Mouse (Mus musculus): Measurements from ENCODE around the gene 1700001P01Rik. TPM values are rescaled to one million over a fixed set of nuclear protein-coding genes. Genes with fewer than 3 reads are reported as not detected.
A peak's percentile ranks its signal among the peaks of the same experiment; 100 is the strongest.

1700001P01Rik gene
- polyA plus RNA-seq, 1 experiment from 2014 or later: 0.50 TPM

DNA sequence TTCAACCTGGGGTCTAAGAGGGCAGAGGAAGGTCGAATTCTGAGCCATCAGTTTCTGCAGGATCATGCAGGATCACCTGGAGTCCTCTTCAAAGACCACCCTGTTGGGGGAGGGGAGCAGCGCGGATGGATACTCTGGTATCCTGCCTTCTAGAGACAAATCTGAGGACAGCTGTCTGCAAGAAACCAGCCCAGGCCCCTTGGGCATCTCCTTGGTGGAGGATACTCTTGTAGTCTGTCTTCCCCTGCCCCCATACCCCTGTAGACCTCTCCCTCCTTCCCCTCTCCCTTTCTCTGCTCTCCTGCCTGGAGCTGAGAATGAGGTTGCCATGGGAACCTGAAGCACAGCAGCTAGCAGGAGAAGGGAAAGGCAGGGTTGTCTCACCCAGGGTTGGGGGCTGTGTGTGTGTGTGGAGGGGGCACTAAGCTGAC lies 36.8 kb upstream of the 1700001P01Rik start:
- WGBS: 14% methylated on average over 3 of the region's 3 CpGs
- no peak overlapping the region for H3K4me3 ChIP-seq (ENCODE audit: low read depth, low read length)
- H3K4me2 ChIP-seq (ENCODE audit: low read length): peak overlapping the region; percentile 35
- peak overlapping the region; percentile 85 for H3K27ac ChIP-seq (ENCODE audit: low read depth, low read length)
- no peaks in the 10 kb centered on the region for H3K9me3 ChIP-seq (replicated peaks; ENCODE audit: control insufficient read depth, low read length)
- H3K9ac ChIP-seq (ENCODE audit: low read length): peak overlapping the region; percentile 43
- ATAC-seq (peak; percentile 86), DNase-seq (ENCODE audit: low spot score) (peak; percentile 89)
- no peaks in the 10 kb centered on the region for H3K27me3 ChIP-seq (replicated peaks; ENCODE audit: control insufficient read depth, insufficient read depth, low read length)
- H3K4me1 ChIP-seq (ENCODE audit: control insufficient read depth, insufficient read depth, low read length): peaks cover 51% of the 10 kb centered on the region
- H3K36me3 ChIP-seq (ENCODE audit: control insufficient read depth, insufficient read depth, low read length): peaks cover 55% of the 10 kb centered on the region

DNA sequence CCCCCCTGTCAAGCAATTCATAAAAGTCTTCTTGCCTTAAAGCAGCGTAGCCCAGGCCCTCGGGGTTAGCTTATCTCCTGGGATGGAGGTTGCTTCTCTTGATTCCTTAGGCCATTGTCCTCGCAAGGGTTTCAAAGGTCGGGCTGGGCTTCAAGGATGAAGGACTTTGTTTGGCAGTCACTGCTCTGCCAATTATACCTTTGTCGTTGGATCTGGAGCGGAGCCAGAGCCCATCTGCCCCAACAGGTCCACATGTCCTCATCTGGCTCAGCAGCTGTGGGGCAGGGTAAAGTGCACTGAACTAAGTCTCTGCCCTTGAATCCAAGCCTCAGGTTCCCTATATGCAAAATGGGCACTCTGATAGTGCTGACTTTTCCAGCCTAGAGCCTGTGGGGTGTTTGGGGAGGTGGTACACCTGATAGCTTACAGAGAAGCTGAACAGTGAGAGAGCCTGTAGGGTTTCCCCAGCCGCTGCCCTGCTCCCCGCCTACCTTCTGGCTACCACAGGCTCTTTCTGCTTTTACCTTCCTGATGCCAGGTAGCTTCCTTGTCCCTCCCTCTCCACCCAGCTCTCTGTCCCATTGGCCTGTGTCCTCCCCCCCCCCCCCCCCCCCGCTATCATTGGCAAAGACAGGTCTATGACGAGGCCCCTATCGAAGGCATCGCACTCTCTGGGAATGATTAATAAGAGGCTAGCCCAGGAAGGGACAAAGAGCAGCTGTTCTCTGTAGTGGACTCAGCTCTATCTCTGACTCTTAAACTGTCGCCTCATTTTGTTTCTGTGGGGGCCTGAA lies 36.0 kb upstream of the 1700001P01Rik start:
- peaks cover 60% of the 10 kb centered on the region for H3K36me3 ChIP-seq (ENCODE audit: control insufficient read depth, insufficient read depth, low read length)
- DNase-seq (ENCODE audit: low spot score): no peak
- H3K27me3 ChIP-seq (replicated peaks; ENCODE audit: control insufficient read depth, insufficient read depth, low read length): no peaks in the 10 kb centered on the region
- H3K4me3 ChIP-seq (ENCODE audit: low read depth, low read length): no peak overlapping the region
- H3K4me2 ChIP-seq (ENCODE audit: low read length): peak overlapping the region; percentile 35
- no peaks in the 10 kb centered on the region for H3K9me3 ChIP-seq (replicated peaks; ENCODE audit: control insufficient read depth, low read length)
- H3K27ac ChIP-seq (ENCODE audit: low read depth, low read length): peak overlapping the region; percentile 85
- H3K4me1 ChIP-seq (ENCODE audit: control insufficient read depth, insufficient read depth, low read length): peaks cover 52% of the 10 kb centered on the region
- peak overlapping the region; percentile 43 for H3K9ac ChIP-seq (ENCODE audit: low read length)
- 0 out of 2 replicates have a peak, but pooled peaks have one; percentile 7 for ATAC-seq
- WGBS: 27% methylated on average over 12 of the region's 13 CpGs

DNA sequence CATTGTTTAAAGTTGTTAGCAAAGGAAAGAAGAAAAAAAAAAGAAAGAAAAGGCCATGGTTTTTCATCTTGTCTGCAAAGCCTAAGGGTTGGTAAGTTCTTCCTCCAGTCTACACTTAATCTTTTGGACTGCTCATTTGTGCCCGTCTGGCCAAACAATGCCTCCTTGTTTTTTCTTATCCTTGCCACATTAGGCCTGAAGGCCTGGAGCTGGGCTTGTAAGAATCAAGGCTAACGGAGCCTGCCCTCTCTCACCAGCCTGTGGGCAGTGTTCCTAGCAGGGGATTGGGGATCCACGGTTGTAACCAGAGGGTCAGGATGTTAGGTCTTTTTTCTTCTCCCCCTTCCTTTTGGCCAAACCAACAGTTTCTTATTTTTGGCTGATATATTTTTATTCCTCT lies 35.3 kb upstream of the 1700001P01Rik start:
- 1% methylated on average over 3 of the region's 3 CpGs for whole genome bisulfite sequencing

DNA sequence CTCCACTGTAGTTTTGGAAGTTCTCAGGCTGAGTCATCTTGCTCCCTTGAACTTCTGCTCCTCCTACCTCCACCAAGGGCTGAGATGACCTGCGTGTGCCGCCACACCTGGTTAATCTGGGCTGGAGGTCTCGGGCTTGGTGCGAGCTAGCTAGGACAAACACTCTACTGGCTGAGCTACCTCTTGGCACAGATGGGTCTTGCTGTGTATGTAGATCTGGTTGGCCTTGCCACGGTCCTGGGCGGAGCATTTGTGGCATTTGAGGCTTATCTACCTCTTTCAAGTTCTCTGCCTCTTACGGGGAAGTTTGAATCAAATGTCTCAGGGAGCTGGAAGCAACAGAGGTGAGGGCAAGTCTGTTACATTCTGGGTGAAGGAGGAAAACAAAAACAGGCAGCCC lies 34.6 kb upstream of the 1700001P01Rik start:
- WGBS: 79% methylated on average over 7 of the region's 7 CpGs
- DNase-seq (ENCODE audit: low spot score): no peak
- Histone ChIP-seq H3K4me3 (ENCODE audit: low read depth, low read length) (no peak overlapping the region), H3K9me3 (replicated peaks; ENCODE audit: control insufficient read depth, low read length) (no peaks in the 10 kb centered on the region), H3K27ac (ENCODE audit: low read depth, low read length) (no peak overlapping the region), H3K4me2 (ENCODE audit: low read length) (no peak overlapping the region), H3K27me3 (replicated peaks; ENCODE audit: control insufficient read depth, insufficient read depth, low read length) (no peaks in the 10 kb centered on the region), H3K4me1 (ENCODE audit: control insufficient read depth, insufficient read depth, low read length) (peaks cover 65% of the 10 kb centered on the region), H3K9ac (ENCODE audit: low read length) (no peak overlapping the region), H3K36me3 (ENCODE audit: control insufficient read depth, insufficient read depth, low read length) (peaks cover 46% of the 10 kb centered on the region)
- ATAC-seq: no peak

More for the DNA sequence above, 35.3 kb upstream of the 1700001P01Rik start:
- Histone ChIP-seq H3K36me3 (ENCODE audit: control insufficient read depth, insufficient read depth, low read length) (peaks cover 52% of the 10 kb centered on the region), H3K4me1 (ENCODE audit: control insufficient read depth, insufficient read depth, low read length) (peaks cover 59% of the 10 kb centered on the region), H3K4me2 (ENCODE audit: low read length) (no peak overlapping the region), H3K9me3 (replicated peaks; ENCODE audit: control insufficient read depth, low read length) (no peaks in the 10 kb centered on the region), H3K9ac (ENCODE audit: low read length) (peak overlapping the region; percentile 7; the same call in 1 of the 2 replicates), H3K27me3 (replicated peaks; ENCODE audit: control insufficient read depth, insufficient read depth, low read length) (no peaks in the 10 kb centered on the region), H3K4me3 (ENCODE audit: low read depth, low read length) (no peak overlapping the region), H3K27ac (ENCODE audit: low read depth, low read length) (no peak overlapping the region)
- ATAC-seq (no peak), DNase-seq (ENCODE audit: low spot score) (no peak)

DNA sequence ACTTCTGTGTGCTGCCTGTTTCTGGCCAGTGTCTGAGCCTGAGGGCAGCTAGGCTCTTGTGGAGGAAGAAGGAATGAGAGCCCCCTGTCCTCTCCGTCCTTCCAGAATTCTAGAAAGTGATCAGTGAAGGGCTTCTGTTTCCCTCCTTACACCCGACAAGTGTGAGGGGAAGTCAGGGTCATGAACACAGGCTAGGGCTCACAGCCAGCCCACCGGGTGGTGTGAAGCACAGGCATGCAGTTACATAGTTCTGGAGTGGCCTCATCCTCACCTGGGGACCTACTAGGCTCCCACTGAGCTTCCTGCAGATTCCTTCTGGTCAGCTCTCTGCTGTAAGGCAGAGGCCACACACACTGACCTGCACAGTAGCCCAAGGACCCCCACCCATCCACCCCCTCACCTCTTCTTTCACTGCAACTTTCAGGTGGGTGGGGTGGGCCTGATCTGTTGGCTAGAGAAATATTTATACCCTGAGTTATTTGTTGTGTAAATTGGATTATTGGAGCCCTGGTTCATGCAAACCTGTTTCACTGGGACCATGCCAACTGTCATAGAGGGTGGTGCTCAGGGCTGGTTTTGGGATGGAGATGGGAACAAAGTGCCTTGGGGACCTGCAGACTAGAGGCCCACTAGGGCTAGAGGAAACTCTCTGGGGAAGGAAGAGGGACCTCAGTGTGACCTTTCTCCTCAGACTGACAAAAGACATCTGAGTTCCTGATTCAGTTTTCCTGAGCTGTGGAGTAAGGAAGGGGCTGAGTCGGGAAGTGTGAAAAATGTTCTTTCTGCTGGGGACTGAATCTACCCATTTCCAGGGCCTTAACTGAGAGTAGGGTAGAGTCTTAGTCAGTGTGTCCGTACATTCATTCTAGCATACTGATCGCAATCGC lies 33.8 kb upstream of the 1700001P01Rik start:
- Histone ChIP-seq H3K4me1 (ENCODE audit: control insufficient read depth, insufficient read depth, low read length) (peaks cover 74% of the 10 kb centered on the region), H3K36me3 (ENCODE audit: control insufficient read depth, insufficient read depth, low read length) (peaks cover 40% of the 10 kb centered on the region), H3K27me3 (replicated peaks; ENCODE audit: control insufficient read depth, insufficient read depth, low read length) (no peaks in the 10 kb centered on the region), H3K4me2 (ENCODE audit: low read length) (no peak overlapping the region), H3K9ac (ENCODE audit: low read length) (no peak overlapping the region), H3K27ac (ENCODE audit: low read depth, low read length) (peak overlapping the region; percentile 27), H3K9me3 (replicated peaks; ENCODE audit: control insufficient read depth, low read length) (no peaks in the 10 kb centered on the region), H3K4me3 (ENCODE audit: low read depth, low read length) (no peak overlapping the region)
- ATAC-seq: no peak
- DNase-seq (ENCODE audit: low spot score): no peak
- WGBS: 78% methylated on average over 7 of the region's 7 CpGs

DNA sequence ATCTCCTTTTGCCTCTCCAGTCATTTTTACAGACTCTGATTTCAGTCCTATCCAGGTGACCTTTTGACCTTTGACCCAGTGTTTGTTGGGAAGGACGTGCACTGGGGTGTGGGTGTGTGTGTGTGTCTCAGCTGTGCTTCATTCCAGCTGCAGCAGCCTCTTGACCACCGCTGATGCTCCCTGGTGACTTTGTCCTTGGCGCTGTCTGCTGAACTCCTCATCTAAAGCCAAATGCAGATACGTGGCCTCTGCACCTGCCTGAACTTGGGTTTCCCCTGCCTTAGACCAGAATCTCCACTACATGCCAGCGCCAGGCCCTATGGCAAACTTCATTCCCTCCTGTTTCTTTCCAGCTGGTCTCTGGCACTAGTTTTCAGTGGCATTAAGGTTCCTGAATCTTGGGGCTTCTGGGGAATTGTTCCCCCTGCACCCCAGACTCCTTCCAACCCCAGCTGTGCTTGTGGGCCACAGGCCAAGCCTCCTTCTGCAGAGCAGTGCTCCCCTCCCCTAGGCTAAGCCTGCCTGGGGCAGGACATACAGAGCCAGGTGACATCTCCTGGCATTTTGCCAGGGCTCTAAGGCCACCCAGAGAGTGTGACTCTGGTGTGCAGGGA lies 33.0 kb upstream of the 1700001P01Rik start:
- ATAC-seq: no peak
- 49% methylated on average over 5 of the region's 5 CpGs for WGBS
- no peak overlapping the region for H3K4me3 ChIP-seq (ENCODE audit: low read depth, low read length)
- H3K4me1 ChIP-seq (ENCODE audit: control insufficient read depth, insufficient read depth, low read length): peaks cover 77% of the 10 kb centered on the region
- no peaks in the 10 kb centered on the region for H3K27me3 ChIP-seq (replicated peaks; ENCODE audit: control insufficient read depth, insufficient read depth, low read length)
- peaks cover 34% of the 10 kb centered on the region for H3K36me3 ChIP-seq (ENCODE audit: control insufficient read depth, insufficient read depth, low read length)
- H3K27ac ChIP-seq (ENCODE audit: low read depth, low read length): peak overlapping the region; percentile 27
- H3K4me2 ChIP-seq (ENCODE audit: low read length): no peak overlapping the region
- H3K9ac ChIP-seq (ENCODE audit: low read length): no peak overlapping the region
- no peaks in the 10 kb centered on the region for H3K9me3 ChIP-seq (replicated peaks; ENCODE audit: control insufficient read depth, low read length)
- DNase-seq (ENCODE audit: low spot score): peak; percentile 48

DNA sequence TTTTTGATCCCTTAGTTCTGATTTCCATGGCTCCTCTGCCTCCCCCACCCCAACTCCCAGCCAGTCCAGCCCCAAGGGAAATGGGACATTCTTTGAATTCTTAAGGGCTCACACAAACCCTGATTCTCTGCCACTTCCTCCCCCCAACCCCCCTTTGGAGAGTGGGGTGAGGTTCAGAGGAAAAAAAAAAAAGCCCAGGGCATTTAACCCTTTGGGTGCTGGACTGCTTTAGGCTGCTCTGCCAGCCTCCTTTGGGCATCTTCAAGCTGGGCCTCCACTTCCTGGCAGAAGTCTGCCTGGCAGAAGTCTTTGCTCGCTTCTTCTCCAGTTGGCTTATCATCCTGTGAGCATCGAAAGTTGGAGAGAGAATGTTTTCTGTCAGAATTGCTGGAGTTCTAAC lies 32.4 kb upstream of the 1700001P01Rik start:
- Histone ChIP-seq H3K27ac (ENCODE audit: low read depth, low read length) (no peak overlapping the region), H3K9me3 (replicated peaks; ENCODE audit: control insufficient read depth, low read length) (no peaks in the 10 kb centered on the region), H3K9ac (ENCODE audit: low read length) (no peak overlapping the region), H3K4me1 (ENCODE audit: control insufficient read depth, insufficient read depth, low read length) (peaks cover 71% of the 10 kb centered on the region), H3K36me3 (ENCODE audit: control insufficient read depth, insufficient read depth, low read length) (peaks cover 34% of the 10 kb centered on the region), H3K4me2 (ENCODE audit: low read length) (no peak overlapping the region), H3K4me3 (ENCODE audit: low read depth, low read length) (no peak overlapping the region), H3K27me3 (replicated peaks; ENCODE audit: control insufficient read depth, insufficient read depth, low read length) (no peaks in the 10 kb centered on the region)
- DNase-seq (ENCODE audit: low spot score): peak; percentile 57
- 50% methylated on average over 2 of the region's 2 CpGs for WGBS
- ATAC-seq: no peak

DNA sequence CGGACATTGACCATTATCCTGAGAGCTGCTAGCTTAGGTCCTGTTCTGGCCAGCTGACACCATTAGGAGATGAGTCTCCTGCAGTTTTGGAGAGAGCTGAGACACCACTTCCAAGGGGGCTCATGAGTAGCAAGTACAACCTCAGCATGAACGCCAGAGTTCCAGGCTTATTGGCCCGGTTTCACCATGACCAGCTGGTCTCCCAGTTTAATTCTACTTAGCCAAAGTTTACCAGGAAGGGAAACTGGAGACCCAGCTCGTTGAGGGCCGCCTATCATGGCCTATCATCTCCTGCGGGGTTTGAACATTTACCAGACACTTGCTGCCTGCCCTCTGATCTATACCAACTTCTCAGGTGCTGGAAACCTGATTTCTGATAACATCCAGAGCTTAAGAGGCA lies 31.9 kb upstream of the 1700001P01Rik start:
- WGBS: 43% methylated on average over 6 of the region's 6 CpGs
- H3K9me3 ChIP-seq (replicated peaks; ENCODE audit: control insufficient read depth, low read length): no peaks in the 10 kb centered on the region
- H3K36me3 ChIP-seq (ENCODE audit: control insufficient read depth, insufficient read depth, low read length): peaks cover 34% of the 10 kb centered on the region
- no peak overlapping the region for H3K9ac ChIP-seq (ENCODE audit: low read length)
- DNase-seq (ENCODE audit: low spot score): no peak
- H3K27me3 ChIP-seq (replicated peaks; ENCODE audit: control insufficient read depth, insufficient read depth, low read length): no peaks in the 10 kb centered on the region
- peaks cover 66% of the 10 kb centered on the region for H3K4me1 ChIP-seq (ENCODE audit: control insufficient read depth, insufficient read depth, low read length)
- no peak overlapping the region for H3K4me2 ChIP-seq (ENCODE audit: low read length)
- H3K27ac ChIP-seq (ENCODE audit: low read depth, low read length): no peak overlapping the region
- no peak for ATAC-seq
- no peak overlapping the region for H3K4me3 ChIP-seq (ENCODE audit: low read depth, low read length)
